Mouse (Mus musculus): ENCODE measurements at regions not wholly inside any gene's neighbourhood (a gene's known extent, or its start where the extent isn't known, plus 50 kb on each side); places are given as distances from the start of the nearest gene placed in this dataset.

GRCm38 (mm10) chr13:42383099-42383498, 81.8 kb downstream of the Edn1 start:
- H3K9me3 ChIP-seq (ENCODE audit: low read length) = no peaks in the 10 kb centered on the region
- no peak overlapping the region for H3K4me3 ChIP-seq (ENCODE audit: low read depth, low read length)
- no peak for ATAC-seq
- H3K4me1 ChIP-seq (ENCODE audit: insufficient read depth, low read depth, low read length) = no peaks in the 10 kb centered on the region
- no peak for DNase-seq (ENCODE audit: low spot score)
- no peak overlapping the region for H3K4me2 ChIP-seq (replicated peaks; ENCODE audit: low read depth, low read length)
- H3K9ac ChIP-seq (replicated peaks; ENCODE audit: low read depth) = no peak overlapping the region
- TF ChIP-seq EP300 (IDR thresholded peaks at IDR 0.05) (no peak), CTCF (IDR thresholded peaks at IDR 0.05) (no peak)
- no peaks in the 10 kb centered on the region for H3K27me3 ChIP-seq (replicated peaks; ENCODE audit: insufficient read depth, low read length)
- H3K27ac ChIP-seq (ENCODE audit: low read length) = no peak overlapping the region
- H3K36me3 ChIP-seq (ENCODE audit: insufficient read depth, low read length) = no peaks in the 10 kb centered on the region
- WGBS = 82% methylated on average over 4 of the region's 4 CpGs

DNA sequence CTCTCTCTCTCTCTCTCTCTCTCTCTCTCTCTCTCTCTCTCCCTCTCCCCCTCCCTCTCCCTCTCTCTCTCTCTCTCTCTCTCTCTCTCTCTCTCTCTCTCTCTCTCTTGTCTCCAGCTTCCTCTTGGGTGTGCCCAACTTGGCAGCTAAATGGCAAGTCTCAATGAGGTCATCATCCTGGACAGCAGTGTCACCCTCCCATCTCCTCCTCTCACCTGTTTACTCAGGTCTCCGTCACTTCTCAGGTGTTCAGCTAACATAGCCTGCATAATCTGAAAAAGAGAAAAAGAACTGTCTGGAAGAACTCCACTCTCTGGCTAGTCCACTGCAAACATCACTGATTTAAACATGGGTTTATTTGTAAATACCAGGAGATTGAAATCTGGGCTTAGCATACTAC, 89.1 kb downstream of the Edn1 start:
- WGBS = 63% methylated on average over 1 of the region's 1 CpGs
- no peak for DNase-seq (ENCODE audit: low spot score)
- H3K9ac ChIP-seq (replicated peaks; ENCODE audit: low read depth) = no peak overlapping the region
- H3K4me2 ChIP-seq (replicated peaks; ENCODE audit: low read depth, low read length) = no peak overlapping the region
- no peaks in the 10 kb centered on the region for H3K9me3 ChIP-seq (ENCODE audit: low read length)
- H3K36me3 ChIP-seq (ENCODE audit: insufficient read depth, low read length) = no peaks in the 10 kb centered on the region
- no peak overlapping the region for H3K4me3 ChIP-seq (ENCODE audit: low read depth, low read length)
- ATAC-seq = no peak
- H3K27me3 ChIP-seq (replicated peaks; ENCODE audit: insufficient read depth, low read length) = no peaks in the 10 kb centered on the region
- H3K27ac ChIP-seq (ENCODE audit: low read length) = no peak overlapping the region
- no peaks in the 10 kb centered on the region for H3K4me1 ChIP-seq (ENCODE audit: insufficient read depth, low read depth, low read length)
- TF ChIP-seq EP300 (IDR thresholded peaks at IDR 0.05) = no peak
- TF ChIP-seq CTCF (IDR thresholded peaks at IDR 0.05) = no peak

GRCm38 (mm10) chr13:42391330-42392005, 90.2 kb downstream of the Edn1 start:
- no peak overlapping the region for H3K27ac ChIP-seq (ENCODE audit: low read length)
- no peak for DNase-seq (ENCODE audit: low spot score)
- TF ChIP-seq EP300 (IDR thresholded peaks at IDR 0.05) = no peak
- no peak for TF ChIP-seq CTCF (IDR thresholded peaks at IDR 0.05)
- no peak overlapping the region for H3K4me2 ChIP-seq (replicated peaks; ENCODE audit: low read depth, low read length)
- no peaks in the 10 kb centered on the region for H3K27me3 ChIP-seq (replicated peaks; ENCODE audit: insufficient read depth, low read length)
- 70% methylated on average over 9 of the region's 9 CpGs for WGBS
- no peaks in the 10 kb centered on the region for H3K4me1 ChIP-seq (ENCODE audit: insufficient read depth, low read depth, low read length)
- H3K36me3 ChIP-seq (ENCODE audit: insufficient read depth, low read length) = no peaks in the 10 kb centered on the region
- no peak overlapping the region for H3K4me3 ChIP-seq (ENCODE audit: low read depth, low read length)
- no peaks in the 10 kb centered on the region for H3K9me3 ChIP-seq (ENCODE audit: low read length)
- no peak overlapping the region for H3K9ac ChIP-seq (replicated peaks; ENCODE audit: low read depth)
- ATAC-seq = no peak

- Histone ChIP-seq H3K4me3 (ENCODE audit: low read depth, low read length) (no peak overlapping the region), H3K9me3 (ENCODE audit: low read length) (no peaks in the 10 kb centered on the region), H3K27ac (ENCODE audit: low read length) (no peak overlapping the region), H3K4me1 (ENCODE audit: insufficient read depth, low read depth, low read length) (no peaks in the 10 kb centered on the region), H3K36me3 (ENCODE audit: insufficient read depth, low read length) (no peaks in the 10 kb centered on the region), H3K9ac (replicated peaks; ENCODE audit: low read depth) (no peak overlapping the region), H3K27me3 (replicated peaks; ENCODE audit: insufficient read depth, low read length) (no peaks in the 10 kb centered on the region), H3K4me2 (replicated peaks; ENCODE audit: low read depth, low read length) (no peak overlapping the region)
- DNase-seq (ENCODE audit: low spot score) (no peak), ATAC-seq (no peak)
- WGBS = 93% methylated on average over 7 of the region's 7 CpGs
- TF ChIP-seq CTCF (IDR thresholded peaks at IDR 0.05) (no peak), EP300 (IDR thresholded peaks at IDR 0.05) (no peak)
These were observed 91.4 kb downstream of the Edn1 start for GRCm38 (mm10) chr13:42392701-42393100.

- TF ChIP-seq CTCF (IDR thresholded peaks at IDR 0.05) (no peak), EP300 (IDR thresholded peaks at IDR 0.05) (no peak)
- ATAC-seq (no peak), DNase-seq (ENCODE audit: low spot score) (no peak)
- WGBS = 63% methylated on average over 2 of the region's 2 CpGs
- Histone ChIP-seq H3K4me3 (ENCODE audit: low read depth, low read length) (no peak overlapping the region), H3K27me3 (replicated peaks; ENCODE audit: insufficient read depth, low read length) (no peaks in the 10 kb centered on the region), H3K9me3 (ENCODE audit: low read length) (no peaks in the 10 kb centered on the region), H3K36me3 (ENCODE audit: insufficient read depth, low read length) (no peaks in the 10 kb centered on the region), H3K27ac (ENCODE audit: low read length) (no peak overlapping the region), H3K9ac (replicated peaks; ENCODE audit: low read depth) (no peak overlapping the region), H3K4me2 (replicated peaks; ENCODE audit: low read depth, low read length) (no peak overlapping the region), H3K4me1 (ENCODE audit: insufficient read depth, low read depth, low read length) (no peaks in the 10 kb centered on the region)
These were observed 93.3 kb downstream of the Edn1 start for GRCm38 (mm10) chr13:42394572-42394971.

- DNase-seq (ENCODE audit: low spot score) (no peak), ATAC-seq (no peak)
- TF ChIP-seq EP300 (IDR thresholded peaks at IDR 0.05) (no peak), CTCF (IDR thresholded peaks at IDR 0.05) (no peak)
- H3K36me3 ChIP-seq (ENCODE audit: insufficient read depth, low read length) = no peaks in the 10 kb centered on the region
- H3K9ac ChIP-seq (replicated peaks; ENCODE audit: low read depth) = no peak overlapping the region
- H3K27ac ChIP-seq (ENCODE audit: low read length) = no peak overlapping the region
- no peaks in the 10 kb centered on the region for H3K27me3 ChIP-seq (replicated peaks; ENCODE audit: insufficient read depth, low read length)
- H3K4me3 ChIP-seq (ENCODE audit: low read depth, low read length) = no peak overlapping the region
- 46% methylated on average over 2 of the region's 2 CpGs for WGBS
- H3K4me2 ChIP-seq (replicated peaks; ENCODE audit: low read depth, low read length) = no peak overlapping the region
- H3K9me3 ChIP-seq (ENCODE audit: low read length) = no peaks in the 10 kb centered on the region
- H3K4me1 ChIP-seq (ENCODE audit: insufficient read depth, low read depth, low read length) = no peaks in the 10 kb centered on the region
These were observed 100.2 kb downstream of the Edn1 start for GRCm38 (mm10) chr13:42401513-42401912.
